In genomic region chr2:72464376-72465014, GRCm38 (mm10) we compare ENCODE assay signal across 19 mouse cellular contexts. TPM values are rescaled to one million over a fixed set of nuclear protein-coding genes. Genes with fewer than 3 reads are reported as not detected.
DNase-seq lines count a peak whose midpoint lies in the region; ATAC-seq and TF ChIP-seq lines count a peak whose summit lies in the region.
"Had no signal": no experiment of that assay in that cellular context is flagged by ENCODE, and none has a peak within 500 bp of the region (broad histone marks: within the 10 kb centered on the region; RNA-seq: fewer than 3 reads in every experiment).

No protein-coding gene starts in this region.

- H3K9ac ChIP-seq in midbrain, embryonic 11.5 days (ENCODE audit: low read length), result no peak overlapping the region
- no peak overlapping the region for H3K9ac ChIP-seq in midbrain, embryonic 16.5 days (ENCODE audit: low read depth, low read length)
- H3K9ac ChIP-seq: limb, embryonic 12.5 days; liver, embryonic 14.5 days; lung, embryonic 15.5 days had no signal

- no peak overlapping the region for H3K4me3 ChIP-seq in kidney, adult 2 months (ENCODE audit: insufficient read depth, low read depth, low read length)
- H3K4me3 ChIP-seq in midbrain, embryonic 11.5 days (ENCODE audit: low read depth, low read length), result no peak overlapping the region
- H3K4me3 ChIP-seq in midbrain, embryonic 16.5 days (ENCODE audit: low read depth, low read length), result no peak overlapping the region
- peak overlapping the region; percentile 70 for H3K4me3 ChIP-seq in megakaryocyte, embryonic 14.5 days (replicated peaks)
- H3K4me3 ChIP-seq: gastrocnemius, adult 2 months; limb, embryonic 12.5 days; lung, embryonic 15.5 days had no signal

- H3K27me3 ChIP-seq in kidney, adult 2 months (replicated peaks; ENCODE audit: control insufficient read depth, insufficient read depth, low read length), result no peaks in the 10 kb centered on the region
- no peaks in the 10 kb centered on the region for H3K27me3 ChIP-seq in midbrain, embryonic 11.5 days (ENCODE audit: control insufficient read depth, insufficient read depth, low read length)
- no peaks in the 10 kb centered on the region for H3K27me3 ChIP-seq in midbrain, embryonic 16.5 days (ENCODE audit: control insufficient read depth, insufficient read depth, low read depth, low read length)
- no peaks in the 10 kb centered on the region for H3K27me3 ChIP-seq in megakaryocyte, embryonic 14.5 days (replicated peaks)
- H3K27me3 ChIP-seq: limb, embryonic 12.5 days; lung, embryonic 15.5 days had no signal

- no peaks in the 10 kb centered on the region for H3K36me3 ChIP-seq in kidney, adult 2 months (ENCODE audit: control insufficient read depth, insufficient read depth, low read length)
- H3K36me3 ChIP-seq in midbrain, embryonic 11.5 days (ENCODE audit: control insufficient read depth, insufficient read depth, low read length), result no peaks in the 10 kb centered on the region
- no peaks in the 10 kb centered on the region for H3K36me3 ChIP-seq in midbrain, embryonic 16.5 days (ENCODE audit: control insufficient read depth, insufficient read depth, low read length)
- H3K36me3 ChIP-seq in megakaryocyte, embryonic 14.5 days (replicated peaks; ENCODE audit: low read length), result peaks cover 3% of the 10 kb centered on the region
- H3K36me3 ChIP-seq: limb, embryonic 12.5 days; lung, embryonic 15.5 days had no signal

- ATAC-seq in midbrain, embryonic 11.5 days (ENCODE audit: low FRiP score), result no peak
- ATAC-seq in midbrain, embryonic 16.5 days, result no peak
- no peak for ATAC-seq in erythroid progenitor cell, adult 5-6 weeks (replicated peaks; ENCODE audit: low FRiP score, poor library complexity, severe bottlenecking)
- ATAC-seq: hindbrain, embryonic 16.5 days; intestine, embryonic 16.5 days had no signal

- TF ChIP-seq CTCF in kidney, adult 2 months (conservative IDR thresholded peaks at IDR 0.05; ENCODE audit: insufficient read depth, insufficient read length, low read depth, low read length), result no peak

- WGBS in kidney, adult 2 months, result 35% methylated on average over 7 of the region's 7 CpGs
- 78% methylated on average over 7 of the region's 7 CpGs for WGBS in midbrain, embryonic 11.5 days
- WGBS in midbrain, embryonic 16.5 days, result 76% methylated on average over 7 of the region's 7 CpGs

- H3K4me1 ChIP-seq in kidney, adult 2 months (ENCODE audit: control insufficient read depth, insufficient read depth, low read length), result no peaks in the 10 kb centered on the region
- H3K4me1 ChIP-seq in midbrain, embryonic 11.5 days (ENCODE audit: control insufficient read depth, insufficient read depth, low read length), result no peaks in the 10 kb centered on the region
- H3K4me1 ChIP-seq in midbrain, embryonic 16.5 days (ENCODE audit: control insufficient read depth, insufficient read depth, low read length), result no peaks in the 10 kb centered on the region
- peaks cover 50% of the 10 kb centered on the region for H3K4me1 ChIP-seq in megakaryocyte, embryonic 14.5 days

- no peaks in the 10 kb centered on the region for H3K9me3 ChIP-seq in midbrain, embryonic 11.5 days (ENCODE audit: control insufficient read depth, low read length)
- H3K9me3 ChIP-seq in midbrain, embryonic 16.5 days (replicated peaks; ENCODE audit: control insufficient read depth, low read length, poor library complexity, severe bottlenecking), result no peaks in the 10 kb centered on the region
- H3K9me3 ChIP-seq in megakaryocyte, embryonic 14.5 days, result peaks cover 3% of the 10 kb centered on the region; the same call in 1 of the 2 replicates
- H3K9me3 ChIP-seq: limb, embryonic 12.5 days; lung, embryonic 15.5 days had no signal

- DNase-seq in kidney, adult 2 months, result peak; percentile 18
- no peak for DNase-seq in kidney, postnatal 25 days
- DNase-seq in midbrain, embryonic 11.5 days (ENCODE audit: low spot score, missing footprints), result peak; percentile 45
- DNase-seq in adrenal gland, adult (ENCODE audit: inconsistent age in 2 of 2, low spot score in 1 of 2), result no peak
- DNase-seq in gastrocnemius, adult 18-20 months (ENCODE audit: low spot score), result no peak
- DNase-seq: adrenal gland, adult 2 months; cerebellum, postnatal 25 days; gastrocnemius, adult 2 months; heart, postnatal 4 days; right cerebral cortex, adult 18-20 months; thymus, postnatal 25 days had no signal

- H3K27ac ChIP-seq in kidney, adult 2 months (ENCODE audit: insufficient read depth, low read depth, low read length), result no peak overlapping the region
- H3K27ac ChIP-seq in midbrain, embryonic 11.5 days (ENCODE audit: low read depth, low read length), result no peak overlapping the region
- no peak overlapping the region for H3K27ac ChIP-seq in midbrain, embryonic 16.5 days (ENCODE audit: low read length)
- H3K27ac ChIP-seq: gastrocnemius, adult 2 months; limb, embryonic 12.5 days; liver, embryonic 14.5 days; lung, embryonic 15.5 days had no signal

- TF ChIP-seq POLR2A in kidney, adult 2 months (IDR thresholded peaks at IDR 0.05; ENCODE audit: low read depth, low read length), result no peak

- H3K4me2 ChIP-seq in midbrain, embryonic 11.5 days, result no peak overlapping the region
- H3K4me2 ChIP-seq in midbrain, embryonic 16.5 days (ENCODE audit: low read length), result no peak overlapping the region
- H3K4me2 ChIP-seq: limb, embryonic 12.5 days; lung, embryonic 15.5 days had no signal

RNA-seq across cellular contexts. Expression of gene Cdca7, which starts 11.5 kb away (rescaled TPM):
- polyA plus RNA-seq in kidney, adult 2 months (2012; rRNA removed), result 1.4 and 1.7 TPM in 2 replicates
- 172 and 189 TPM in 2 replicates for polyA plus RNA-seq in midbrain, embryonic 11.5 days (2014; fragmentation: Nextera tagmentation; extraction: Ambion mirVana)
- polyA plus RNA-seq in midbrain, embryonic 16.5 days (2015; fragmentation: Nextera tagmentation; extraction: Ambion mirVana), result 14.2 and 21.5 TPM in 2 replicates
- 4.9 and 8.6 TPM in 2 replicates for polyA plus RNA-seq in megakaryocyte, embryonic 14.5 days (2012; ENCODE audit: insufficient read depth, low replicate concordance)
- 23.1 and 27.7 TPM in 2 replicates for total RNA-seq in erythroid progenitor cell, adult 5-6 weeks (2015; ENCODE audit: low replicate concordance)
- 26.1 and 31.8 TPM in 2 replicates for total RNA-seq in erythroid progenitor cell, adult 5-6 weeks (2017; ENCODE audit: low replicate concordance)
- total RNA-seq in gastrocnemius, adult 18-20 months (2021), result under 1 TPM; 0.50 TPM

Comparison
In these comparisons a context has a peak if more than half of its experiments do, and no peak if none do; other contexts are left out.
1. DNase-seq: peak in kidney, adult 2 months (single experiment) and midbrain, embryonic 11.5 days (single experiment); none in kidney, postnatal 25 days (0 of 2), adrenal gland, adult (0 of 2) and gastrocnemius, adult 18-20 months (single experiment).